Comparison of ENCODE assay signal across 30 mouse cellular contexts in the genomic region with DNA sequence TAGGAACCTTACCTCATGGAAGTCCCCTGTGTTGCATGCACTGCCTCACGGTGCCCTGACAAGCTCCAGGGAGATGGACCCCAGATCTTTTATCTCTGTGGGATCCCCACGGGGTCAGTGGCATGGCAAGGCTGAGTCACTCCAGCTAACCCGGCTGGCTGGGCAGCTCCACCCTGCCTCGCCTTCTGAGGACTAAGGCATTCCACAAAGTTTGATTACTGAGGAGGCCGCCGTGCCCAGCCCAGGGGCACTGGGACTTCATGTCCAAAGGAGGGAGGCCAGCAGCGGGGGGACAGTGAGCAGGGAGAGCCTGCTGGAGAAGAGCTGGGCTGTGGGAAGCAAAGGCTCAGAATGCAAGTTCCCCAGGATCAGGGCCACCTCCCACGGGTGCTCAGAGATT. TPM values are rescaled to one million over a fixed set of nuclear protein-coding genes. Genes with fewer than 3 reads are reported as not detected.
A peak's percentile ranks its signal among the peaks of the same experiment; 100 is the strongest.
DNase-seq lines count a peak whose midpoint lies in the region; ATAC-seq and TF ChIP-seq lines count a peak whose summit lies in the region.
"Had no signal": no experiment of that assay in that cellular context is flagged by ENCODE, and none has a peak within 500 bp of the region (broad histone marks: within the 10 kb centered on the region; RNA-seq: fewer than 3 reads in every experiment).

No protein-coding gene starts in this region.

- no peak for TF ChIP-seq CTCF in stomach, postnatal 0 days (IDR thresholded peaks at IDR 0.05; ENCODE audit: low read depth)
- no peak for TF ChIP-seq CTCF in midbrain, postnatal 0 days (IDR thresholded peaks at IDR 0.05)

- peak; percentile 55 to 65 for DNase-seq in urinary bladder, adult 18-20 months (ENCODE audit: low spot score in 2 of 2)
- DNase-seq in urinary bladder, postnatal 4 days (ENCODE audit: low spot score in 2 of 2) = no peak
- DNase-seq in stomach, postnatal 0 days (ENCODE audit: low spot score) = peak; percentile 80
- DNase-seq in midbrain, postnatal 0 days (ENCODE audit: low spot score) = no peak
- no peak for DNase-seq in adrenal gland, postnatal 25 days
- no peak for DNase-seq in ovary, postnatal 14 days (ENCODE audit: low spot score)
- DNase-seq: adrenal gland, postnatal 10 days; B cell, adult 2 months; cerebellum, adult 11 months; cerebellum, adult 9-10 months; cerebellum, postnatal 36 days; gastrocnemius, adult 2 months; heart, adult 2 months; kidney, adult 11 months; kidney, postnatal 14 days; layer of hippocampus, adult 9-11 months; liver; lung, adult 2 months; lung, postnatal 10 days; right cerebral cortex, adult 18-20 months; thymus, postnatal 14 days had no signal

- H3K4me2 ChIP-seq in intestine, embryonic 16.5 days (ENCODE audit: low read depth, low read length) = no peak overlapping the region
- no peak overlapping the region for H3K4me2 ChIP-seq in stomach, postnatal 0 days (replicated peaks; ENCODE audit: low read depth)
- H3K4me2 ChIP-seq in midbrain, postnatal 0 days (ENCODE audit: low read depth, low read length, poor library complexity, severe bottlenecking) = no peak overlapping the region
- H3K4me2 ChIP-seq: embryonic facial prominence, embryonic 12.5 days; midbrain, embryonic 15.5 days had no signal

- TF ChIP-seq EP300 in stomach, postnatal 0 days (optimal IDR thresholded peaks at IDR 0.05) = peak; percentile 79

- H3K9ac ChIP-seq in intestine, embryonic 16.5 days (ENCODE audit: low read depth, low read length) = no peak overlapping the region
- no peak overlapping the region for H3K9ac ChIP-seq in stomach, postnatal 0 days (ENCODE audit: low read length)
- no peak overlapping the region for H3K9ac ChIP-seq in midbrain, postnatal 0 days (replicated peaks; ENCODE audit: low read length, poor library complexity, severe bottlenecking)
- H3K9ac ChIP-seq: embryonic facial prominence, embryonic 12.5 days; liver, embryonic 14.5 days; midbrain, embryonic 15.5 days had no signal

- ATAC-seq in intestine, embryonic 16.5 days = peak; percentile 53; the same call in 1 of the 2 replicates
- peak; percentile 87 for ATAC-seq in stomach, postnatal 0 days (ENCODE audit: low FRiP score, low TSS enrichment)
- ATAC-seq in midbrain, postnatal 0 days (ENCODE audit: low FRiP score) = no peak
- ATAC-seq: forebrain, embryonic 16.5 days; hindbrain, postnatal 0 days; midbrain, embryonic 15.5 days had no signal

- no peaks in the 10 kb centered on the region for H3K27me3 ChIP-seq in intestine, embryonic 16.5 days (replicated peaks; ENCODE audit: control insufficient read depth, insufficient read depth, low read length)
- H3K27me3 ChIP-seq in stomach, postnatal 0 days (ENCODE audit: control insufficient read depth, insufficient read depth, low read length) = no peaks in the 10 kb centered on the region
- H3K27me3 ChIP-seq in midbrain, postnatal 0 days (ENCODE audit: insufficient read depth, low read length) = no peaks in the 10 kb centered on the region
- H3K27me3 ChIP-seq: embryonic facial prominence, embryonic 12.5 days; midbrain, embryonic 15.5 days had no signal

- WGBS in intestine, embryonic 16.5 days = 52% methylated on average over 8 of the region's 8 CpGs
- 53% methylated on average over 8 of the region's 8 CpGs for WGBS in stomach, postnatal 0 days
- 83% methylated on average over 8 of the region's 8 CpGs for WGBS in midbrain, postnatal 0 days

- H3K27ac ChIP-seq in intestine, embryonic 16.5 days (ENCODE audit: low read length) = no peak overlapping the region
- peak overlapping the region; percentile 77 for H3K27ac ChIP-seq in stomach, postnatal 0 days (replicated peaks)
- H3K27ac ChIP-seq in midbrain, postnatal 0 days (ENCODE audit: low read depth, low read length) = no peak overlapping the region
- H3K27ac ChIP-seq: embryonic facial prominence, embryonic 12.5 days; gastrocnemius, adult 2 months; heart, adult 2 months; hindbrain, postnatal 0 days; liver, embryonic 14.5 days; midbrain, embryonic 10.5 days; midbrain, embryonic 15.5 days had no signal

- H3K9me3 ChIP-seq in intestine, embryonic 16.5 days (ENCODE audit: control insufficient read depth, low read length) = no peaks in the 10 kb centered on the region
- no peaks in the 10 kb centered on the region for H3K9me3 ChIP-seq in stomach, postnatal 0 days (ENCODE audit: control insufficient read depth, low read length)
- H3K9me3 ChIP-seq in midbrain, postnatal 0 days (ENCODE audit: low read length) = no peaks in the 10 kb centered on the region
- H3K9me3 ChIP-seq: embryonic facial prominence, embryonic 12.5 days; midbrain, embryonic 10.5 days; midbrain, embryonic 15.5 days had no signal

- peaks cover 3% of the 10 kb centered on the region; the same call in 1 of the 2 replicates for H3K4me1 ChIP-seq in intestine, embryonic 16.5 days (ENCODE audit: control insufficient read depth, insufficient read depth, low read length)
- H3K4me1 ChIP-seq in stomach, postnatal 0 days (replicated peaks; ENCODE audit: control insufficient read depth, insufficient read depth) = 0 out of 2 replicates have a peak, but pooled peaks cover 2% of the 10 kb centered on the region
- no peaks in the 10 kb centered on the region for H3K4me1 ChIP-seq in midbrain, postnatal 0 days (ENCODE audit: insufficient read depth, low read length)
- H3K4me1 ChIP-seq: embryonic facial prominence, embryonic 12.5 days; midbrain, embryonic 15.5 days had no signal

- no peaks in the 10 kb centered on the region for H3K36me3 ChIP-seq in intestine, embryonic 16.5 days (ENCODE audit: control insufficient read depth, insufficient read depth, low read length)
- no peaks in the 10 kb centered on the region for H3K36me3 ChIP-seq in stomach, postnatal 0 days (ENCODE audit: control insufficient read depth, insufficient read depth, low read length)
- H3K36me3 ChIP-seq in midbrain, postnatal 0 days (ENCODE audit: insufficient read depth, low read length) = no peaks in the 10 kb centered on the region
- H3K36me3 ChIP-seq: embryonic facial prominence, embryonic 12.5 days; midbrain, embryonic 10.5 days; midbrain, embryonic 15.5 days had no signal

- no peak overlapping the region for H3K4me3 ChIP-seq in intestine, embryonic 16.5 days (ENCODE audit: low read length)
- no peak overlapping the region for H3K4me3 ChIP-seq in stomach, postnatal 0 days (ENCODE audit: low read depth, low read length)
- no peak overlapping the region for H3K4me3 ChIP-seq in midbrain, postnatal 0 days (ENCODE audit: low read depth, low read length)
- H3K4me3 ChIP-seq: embryonic facial prominence, embryonic 12.5 days; erythroblast, embryonic 14.5 days; gastrocnemius, adult 2 months; heart, adult 2 months; midbrain, embryonic 10.5 days; midbrain, embryonic 15.5 days had no signal

RNA-seq across cellular contexts. Expression of gene Wnt4, which starts 21.7 kb away (rescaled TPM):
- 1.0 TPM in 2 replicates for polyA plus RNA-seq in intestine, embryonic 16.5 days (2015; fragmentation: Nextera tagmentation; extraction: Ambion mirVana)
- polyA plus RNA-seq in stomach, postnatal 0 days (2015; fragmentation: Nextera tagmentation; extraction: Ambion mirVana) = 45.3 and 59.7 TPM in 2 replicates
- total RNA-seq in midbrain, postnatal 0 days (2014; rRNA removed) = 5.6 and 6.3 TPM in 2 replicates
- 5.2 and 6.0 TPM in 2 replicates for polyA plus RNA-seq in midbrain, postnatal 0 days (2015; fragmentation: Nextera tagmentation; extraction: Ambion mirVana)
- 84.6 and 96.5 TPM in 2 replicates for total RNA-seq in adrenal gland, postnatal 25 days (2021)
- total RNA-seq: neutrophil, adult 5-6 weeks had no signal

Comparison
In these comparisons a context has a peak if more than half of its experiments do, and no peak if none do; other contexts are left out.
1. DNase-seq: peak in urinary bladder, adult 18-20 months (2 of 2) and stomach, postnatal 0 days (single experiment); none in urinary bladder, postnatal 4 days (0 of 2), midbrain, postnatal 0 days (single experiment), adrenal gland, postnatal 25 days (single experiment) and ovary, postnatal 14 days (single experiment).